ENCODE assay signal across 8 mouse cellular contexts in genomic region chr11:72314151-72314895, GRCm38 (mm10). TPM values are rescaled to one million over a fixed set of nuclear protein-coding genes. Genes with fewer than 3 reads are reported as not detected.
DNase-seq lines count a peak whose midpoint lies in the region; ATAC-seq and TF ChIP-seq lines count a peak whose summit lies in the region.

Fbxo39 (plus strand) TSS chr11:72314444.

- 0 out of 2 replicates have a peak, but pooled peaks cover 3% of the 10 kb centered on the region for H3K4me1 ChIP-seq in lung, embryonic 15.5 days
- no peaks in the 10 kb centered on the region for H3K4me1 ChIP-seq in intestine, postnatal 0 days (replicated peaks; ENCODE audit: control insufficient read depth, insufficient read depth, low read length)

- H3K4me2 ChIP-seq in lung, embryonic 15.5 days: peak within 1 kb of the TSS; percentile 47
- peak within 1 kb of the TSS; percentile 37; the same call in 1 of the 2 replicates for H3K4me2 ChIP-seq in intestine, postnatal 0 days (replicated peaks; ENCODE audit: low read depth)

- H3K36me3 ChIP-seq in lung, embryonic 15.5 days: no peaks in the 10 kb centered on the region
- no peaks in the 10 kb centered on the region for H3K36me3 ChIP-seq in intestine, postnatal 0 days (ENCODE audit: control insufficient read depth, insufficient read depth)

- ATAC-seq in lung, embryonic 15.5 days (ENCODE audit: borderline replicate concordance, extremely low read depth, low FRiP score, low TSS enrichment): no peak
- ATAC-seq in intestine, postnatal 0 days: no peak

- intact Hi-C loops in gastrocnemius, postnatal 14 days (cut with DNase I; ENCODE audit: low total_unique reads): no loop called here

- TF ChIP-seq CTCF in intestine, postnatal 0 days (IDR thresholded peaks at IDR 0.05; ENCODE audit: low read depth): no peak

- no peak within 1 kb of the TSS for H3K9ac ChIP-seq in lung, embryonic 15.5 days
- H3K9ac ChIP-seq in intestine, postnatal 0 days (ENCODE audit: low read depth, low read length): no peak within 1 kb of the TSS

- no peak within 1 kb of the TSS for H3K27ac ChIP-seq in lung, embryonic 15.5 days
- no peak within 1 kb of the TSS for H3K27ac ChIP-seq in intestine, postnatal 0 days (ENCODE audit: low read depth, low read length)

- peaks cover 29% of the 10 kb centered on the region for H3K27me3 ChIP-seq in lung, embryonic 15.5 days
- H3K27me3 ChIP-seq in intestine, postnatal 0 days (replicated peaks; ENCODE audit: control insufficient read depth, insufficient read depth, low read length): peaks cover 19% of the 10 kb centered on the region

- no peak within 1 kb of the TSS for H3K4me3 ChIP-seq in lung, embryonic 15.5 days
- peak within 1 kb of the TSS; percentile 18 for H3K4me3 ChIP-seq in intestine, postnatal 0 days (ENCODE audit: low read depth, low read length)

- WGBS in lung, embryonic 15.5 days: 8% methylated on average over 41 of the region's 42 CpGs
- WGBS in intestine, postnatal 0 days: 7% methylated on average over 42 of the region's 42 CpGs

- DNase-seq in adrenal gland, postnatal 10 days: peak; percentile 19
- DNase-seq in adrenal gland, postnatal 25 days: no peak
- DNase-seq in lung, postnatal 4 days: no peak
- DNase-seq in retina, embryonic 14.5 days (ENCODE audit: low spot score): peak; percentile 16
- DNase-seq in gastrocnemius, postnatal 14 days: no peak
- DNase-seq in thymus, postnatal 14 days: no peak

- no peaks in the 10 kb centered on the region for H3K9me3 ChIP-seq in lung, embryonic 15.5 days
- no peaks in the 10 kb centered on the region for H3K9me3 ChIP-seq in intestine, postnatal 0 days (ENCODE audit: control insufficient read depth)

RNA-seq across cellular contexts. Expression of gene Fbxo39, which starts in this region (rescaled TPM):
- total RNA-seq in adrenal gland, postnatal 10 days (2021): not detected
- total RNA-seq in adrenal gland, postnatal 25 days (2021): 0.18 TPM in 1 of 2 replicates, not detected in the other
- not detected in 2 replicates for polyA plus RNA-seq in lung, embryonic 15.5 days (2015; fragmentation: Nextera tagmentation; extraction: Ambion mirVana)
- not detected in 2 replicates for polyA plus RNA-seq in intestine, postnatal 0 days (2015; fragmentation: Nextera tagmentation; extraction: Ambion mirVana)
- not detected for total RNA-seq in gastrocnemius, postnatal 14 days (2021)

Comparison
In these comparisons a context has a peak if more than half of its experiments do, and no peak if none do; other contexts are left out.
1. Peak in DNase-seq in adrenal gland, postnatal 10 days; RNA of the gene not detected or under 1 TPM.